Mouse (Mus musculus) C2C12 (cell line): ENCODE results near the gene Rrh.

Experiments
- CTCF ChIP-seq: IDR thresholded peaks from one replicate; pipeline ENCODE4 v1.5.1; 2011; ENCODE audit not compliant: control insufficient read depth, insufficient read depth, insufficient read length
- MYOD1 ChIP-seq: IDR thresholded peaks from one replicate; pipeline ENCODE4 v1.6.1; 2011; ENCODE audit warnings: low read depth; ENCODE audit not compliant: control insufficient read depth, insufficient read length

DNA sequence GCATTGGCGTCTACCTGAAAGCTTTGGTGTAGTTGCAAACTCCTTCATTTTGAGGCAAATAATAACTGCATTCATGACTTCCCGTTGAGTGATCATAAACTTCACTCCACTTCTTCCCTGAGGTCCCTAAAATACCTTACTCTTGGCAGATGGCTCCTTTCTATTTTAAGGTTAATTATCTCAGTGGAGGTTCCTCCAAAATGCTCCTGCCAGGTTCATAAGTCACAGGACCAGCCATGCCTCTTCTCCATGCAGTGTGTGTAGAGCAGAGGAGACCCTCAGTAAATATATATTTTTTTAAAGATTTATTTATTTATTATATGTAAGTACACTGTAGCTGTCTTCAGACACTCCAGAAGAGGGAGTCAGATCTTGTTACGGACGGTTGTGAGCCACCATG is 56.3 kb downstream of the Rrh start:
- no peak for TF ChIP-seq CTCF
- TF ChIP-seq MYOD1, result no peak
